Mouse (Mus musculus): Measurements from ENCODE around the gene Qtrt1. TPM values are rescaled to one million over a fixed set of nuclear protein-coding genes. Genes with fewer than 3 reads are reported as not detected.

Gene Qtrt1
- total RNA-seq, 2 experiments from 2014 or later: 19.1 to 31.3 TPM

GRCm38 (mm10) chr9:21409592-21410317 lies 1.9 kb upstream of the Qtrt1 start:
- intact Hi-C loops (cut with DNase I): loop anchor here (2.0 to 5.0 kb wide), 3 partner anchors 43 to 97 kb away; partner anchors contain the start of genes Ap1m2 and Ilf3
- peak; percentile 66 to 78 for DNase-seq (ENCODE audit: low spot score in 2 of 2)

- DNase-seq (ENCODE audit: low spot score in 2 of 2): no peak
- intact Hi-C loops (cut with DNase I): no loop called here
Measured at GRCm38 (mm10) chr9:21417866-21418265, 6.2 kb downstream of the Qtrt1 start.

DNA sequence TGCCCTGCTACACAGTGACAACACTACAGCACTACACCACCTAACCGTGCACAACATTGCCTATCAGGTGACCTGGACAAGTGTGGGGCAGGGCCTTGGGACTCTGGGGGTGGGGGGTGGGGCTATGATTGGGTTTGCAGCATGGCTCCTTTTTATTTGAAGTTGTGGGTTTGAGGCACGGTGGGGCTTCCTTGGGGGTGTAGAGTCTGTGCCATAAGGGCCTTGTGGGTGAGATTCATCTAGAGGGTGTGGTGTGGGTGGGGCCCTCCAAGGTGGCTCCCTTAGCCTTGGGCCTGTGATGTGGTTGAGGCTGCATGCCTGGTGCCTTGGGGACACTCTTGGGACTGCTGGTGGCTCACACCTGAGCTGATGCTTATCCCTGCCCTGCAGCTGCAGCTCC lies 8.0 kb downstream of the Qtrt1 start:
- no peak for DNase-seq (ENCODE audit: low spot score in 2 of 2)
- intact Hi-C loops (cut with DNase I): no loop called here

GRCm38 (mm10) chr9:21424631-21425555 lies 13.3 kb downstream of the Qtrt1 start, which contains the start of gene Dnm2:
Gene Dnm2, plus strand, starts transcription at chr9:21424908.
- DNase-seq (ENCODE audit: low spot score in 2 of 2): peak; percentile 99 to 100
- intact Hi-C loops (cut with DNase I): loop anchor here (2.0 kb wide), 1 partner anchor 38 kb away; no protein-coding TSS in a partner anchor

GRCm38 (mm10) chr9:21425556-21425945 lies 13.9 kb downstream of the Qtrt1 start:
- intact Hi-C loops (cut with DNase I): loop anchor here (2.0 kb wide), 1 partner anchor 37 kb away; no protein-coding TSS in a partner anchor
- DNase-seq (ENCODE audit: low spot score in 2 of 2): no peak

DNA sequence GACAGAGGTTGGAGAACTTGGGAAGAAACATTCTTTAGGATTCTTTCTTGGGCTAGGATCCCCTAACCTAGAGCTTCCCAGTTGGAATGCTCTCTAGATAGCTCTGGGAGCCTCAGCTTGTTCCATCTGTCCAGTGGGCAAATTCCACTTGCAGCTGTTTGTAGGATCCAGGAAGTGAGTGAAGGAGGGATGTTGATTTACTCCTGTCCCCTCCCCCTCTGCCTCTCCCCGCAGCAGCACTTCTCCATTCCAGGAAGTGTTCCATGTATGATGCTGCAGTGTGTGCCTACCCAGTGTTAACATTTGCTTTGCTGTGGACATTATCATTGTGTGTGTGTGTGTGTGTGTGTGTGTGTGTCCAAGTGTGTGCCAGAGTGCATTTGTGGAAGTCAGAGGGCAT lies 14.4 kb downstream of the Qtrt1 start:
- intact Hi-C loops (cut with DNase I): no loop called here
- no peak for DNase-seq (ENCODE audit: low spot score in 2 of 2)

- no peak for DNase-seq (ENCODE audit: low spot score in 2 of 2)
- intact Hi-C loops (cut with DNase I): no loop called here
Measured at GRCm38 (mm10) chr9:21426525-21426924, 14.9 kb downstream of the Qtrt1 start.

DNA sequence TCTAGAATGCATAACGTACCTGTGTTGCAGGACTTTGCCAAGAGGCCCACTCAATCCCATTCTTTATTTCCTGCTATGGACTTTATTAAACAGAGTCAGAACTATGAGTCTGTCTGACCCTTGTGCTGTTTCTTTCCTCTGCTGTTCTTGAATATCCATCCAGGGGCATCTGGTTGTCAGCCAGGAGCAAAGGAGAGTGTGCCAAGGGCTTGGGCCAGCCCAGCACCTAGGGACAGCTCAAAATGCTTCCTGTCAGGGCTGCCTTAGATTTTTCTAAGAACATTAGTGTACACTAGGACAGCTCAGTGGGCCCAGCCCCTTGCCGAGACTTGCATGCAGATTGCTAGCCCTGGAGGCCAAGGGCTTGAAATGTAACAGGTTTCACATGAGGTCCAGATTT lies 16.1 kb downstream of the Qtrt1 start:
- no peak for DNase-seq (ENCODE audit: low spot score in 2 of 2)
- intact Hi-C loops (cut with DNase I): no loop called here

DNA sequence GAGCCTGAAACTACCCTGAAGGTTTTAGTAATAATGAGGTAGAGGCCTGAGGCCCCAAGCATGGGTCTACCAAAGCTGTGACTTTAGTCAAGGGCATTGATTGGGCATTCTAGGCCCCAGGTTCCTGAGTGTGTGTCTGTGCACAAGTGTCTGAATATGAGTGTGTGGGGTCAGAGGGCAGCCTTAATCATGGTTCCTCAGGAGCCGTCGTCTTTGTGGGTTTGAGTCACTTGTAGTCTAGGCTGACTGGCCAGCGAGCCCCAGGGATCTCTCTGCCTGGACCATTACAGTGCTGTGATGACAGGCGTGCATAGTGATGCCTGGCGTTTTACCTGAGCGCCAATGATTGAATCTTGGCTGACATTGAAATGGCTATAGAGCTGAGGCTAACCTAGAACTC lies 16.5 kb downstream of the Qtrt1 start:
- intact Hi-C loops (cut with DNase I): no loop called here
- DNase-seq (ENCODE audit: low spot score in 2 of 2): no peak

GRCm38 (mm10) chr9:21430724-21431123 lies 19.1 kb downstream of the Qtrt1 start:
- intact Hi-C loops (cut with DNase I): no loop called here
- no peak for DNase-seq (ENCODE audit: low spot score in 2 of 2)

GRCm38 (mm10) chr9:21432066-21432465 lies 20.4 kb downstream of the Qtrt1 start:
- intact Hi-C loops (cut with DNase I): no loop called here
- DNase-seq (ENCODE audit: low spot score in 2 of 2): no peak

DNA sequence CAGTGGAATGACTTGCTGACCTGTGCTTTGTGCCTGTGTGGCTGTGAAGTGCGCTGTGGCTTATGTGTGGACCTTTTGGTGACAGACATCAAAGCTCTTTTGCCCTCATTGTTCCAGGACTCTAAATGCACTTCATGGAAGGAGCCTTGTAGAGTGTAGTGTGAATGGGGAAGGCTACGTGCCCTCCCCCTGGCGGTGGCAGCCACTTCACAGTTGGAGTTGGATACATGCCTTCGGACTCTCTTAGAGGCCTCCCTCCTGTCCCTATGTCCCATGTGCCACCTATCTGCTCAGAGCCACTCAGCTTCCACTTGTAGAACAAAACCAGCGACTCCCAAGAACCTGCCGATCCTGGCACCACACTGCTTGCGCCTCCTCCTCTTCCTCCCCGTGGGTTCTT lies 22.1 kb downstream of the Qtrt1 start:
- intact Hi-C loops (cut with DNase I): no loop called here
- DNase-seq (ENCODE audit: low spot score in 2 of 2): no peak

- DNase-seq (ENCODE audit: low spot score in 2 of 2): no peak
Measured at GRCm38 (mm10) chr9:21434410-21434809, 22.8 kb downstream of the Qtrt1 start.

GRCm38 (mm10) chr9:21435777-21436635 lies 24.4 kb downstream of the Qtrt1 start:
- DNase-seq (ENCODE audit: low spot score in 2 of 2): no peak
- intact Hi-C loops (cut with DNase I): no loop called here

More at GRCm38 (mm10) chr9:21434410-21434809, 22.8 kb downstream of the Qtrt1 start:
- intact Hi-C loops (cut with DNase I): no loop called here

DNA sequence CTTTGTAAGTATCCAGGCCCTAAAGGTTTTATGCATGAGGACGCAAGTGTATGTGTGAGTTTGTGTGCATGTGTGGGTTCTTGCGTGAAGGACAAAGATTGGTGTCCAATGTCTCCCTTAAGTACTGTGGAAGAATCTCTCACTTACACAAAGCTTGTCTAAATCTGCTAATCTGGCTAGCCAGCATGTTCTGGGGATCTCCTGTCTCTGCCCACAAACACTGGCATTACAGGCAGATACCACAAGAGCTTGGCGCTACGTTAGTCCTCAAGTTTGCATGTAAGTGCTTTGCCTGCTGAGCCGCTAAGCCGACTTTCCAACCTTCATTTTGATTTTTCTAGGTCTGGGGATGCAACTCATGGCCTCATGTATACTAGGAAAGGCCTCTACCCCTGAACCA lies 25.9 kb downstream of the Qtrt1 start:
- no peak for DNase-seq (ENCODE audit: low spot score in 2 of 2)
- intact Hi-C loops (cut with DNase I): no loop called here

DNA sequence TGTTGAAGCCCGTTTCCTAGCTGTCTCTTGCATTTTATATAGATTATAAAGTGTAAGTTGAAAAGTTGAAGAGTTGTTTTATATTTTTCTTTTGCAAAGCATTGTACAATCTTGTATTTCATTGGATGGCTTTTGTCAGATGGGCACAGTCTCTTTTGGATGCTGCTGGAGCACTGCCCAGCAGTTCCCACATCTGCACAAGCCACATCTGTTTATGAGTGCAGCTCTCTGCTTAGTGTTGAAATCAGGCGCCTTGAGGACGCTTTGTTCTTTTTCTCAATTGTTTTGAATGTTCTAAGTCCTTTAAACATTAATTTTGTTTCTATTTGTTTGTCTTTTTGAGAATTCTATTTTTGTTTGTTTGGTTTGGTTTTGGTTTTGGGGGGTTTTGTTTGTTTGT lies 26.6 kb downstream of the Qtrt1 start:
- no peak for DNase-seq (ENCODE audit: low spot score in 2 of 2)
- intact Hi-C loops (cut with DNase I): no loop called here

- intact Hi-C loops (cut with DNase I): no loop called here
- DNase-seq (ENCODE audit: low spot score in 2 of 2): no peak
Measured at GRCm38 (mm10) chr9:21439456-21439855, 27.8 kb downstream of the Qtrt1 start.

DNA sequence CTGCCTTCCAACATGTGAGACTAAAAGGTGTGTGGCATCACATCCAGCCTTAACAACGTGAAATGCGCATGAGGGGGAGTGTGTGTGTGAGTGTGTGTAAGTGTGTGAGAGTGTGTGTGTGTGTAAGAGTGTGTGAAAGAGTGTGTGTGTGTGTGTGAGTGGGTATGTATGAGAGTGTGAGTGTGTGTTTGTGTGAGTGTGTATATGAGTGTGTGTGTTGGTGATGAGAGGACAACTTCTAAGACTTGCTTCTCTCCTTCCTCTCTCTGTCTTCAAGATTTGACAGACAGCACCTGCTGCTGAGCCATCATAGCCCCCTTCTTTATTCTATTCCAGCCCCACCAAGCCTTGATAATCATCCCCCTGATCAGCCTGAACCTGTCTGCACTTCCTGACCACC lies 28.3 kb downstream of the Qtrt1 start:
- intact Hi-C loops (cut with DNase I): no loop called here
- no peak for DNase-seq (ENCODE audit: low spot score in 2 of 2)

GRCm38 (mm10) chr9:21440387-21440786 lies 28.8 kb downstream of the Qtrt1 start:
- DNase-seq (ENCODE audit: low spot score in 2 of 2): no peak
- intact Hi-C loops (cut with DNase I): no loop called here

GRCm38 (mm10) chr9:21443853-21444252 lies 32.2 kb downstream of the Qtrt1 start:
- no peak for DNase-seq (ENCODE audit: low spot score in 2 of 2)
- intact Hi-C loops (cut with DNase I): no loop called here

All from left cerebral cortex, postnatal 36 days (tissue).